Mouse (Mus musculus) brain, embryonic 14.5 days (tissue): ENCODE data around the gene Evi5l.

Experiments used
- CTCF ChIP-seq: fragments of 200-500 bp; IDR thresholded peaks from 2 replicates; pipeline ENCODE4 v1.5.1; 2012; ENCODE audit warnings: inconsistent platforms, mild to moderate bottlenecking, moderate library complexity, borderline replicate concordance; ENCODE audit not compliant: insufficient read depth, insufficient read length; ENCODE audit errors: extremely low read depth
- POLR2A ChIP-seq: fragments of 200-500 bp; IDR thresholded peaks from 2 replicates; pipeline ENCODE4 v1.6.1; 2012; ENCODE audit warnings: mild to moderate bottlenecking, inconsistent platforms, borderline replicate concordance; ENCODE audit not compliant: poor library complexity, insufficient read depth, insufficient read length, severe bottlenecking; ENCODE audit errors: extremely low read depth

- TF ChIP-seq CTCF (no peak), POLR2A (peak; percentile 59; the same call in 1 of the 2 replicates)
Measured at GRCm38 (mm10) chr8:4216791-4217621, 50.6 kb downstream of the Evi5l start, which contains the start of gene Prr36.
